Mouse (Mus musculus) bone marrow macrophage, adult 2 months (primary cell): ENCODE data around the gene Slamf7.

Experiments
- CTCF ChIP-seq: IDR thresholded peaks from 2 replicates; pipeline ENCODE4 v1.5.1; 2012; ENCODE audit warnings: low read depth, mild to moderate bottlenecking, low read length, moderate library complexity
- POLR2A ChIP-seq: IDR thresholded peaks from 2 replicates; pipeline ENCODE4 v1.6.1; 2012; ENCODE audit warnings: mild to moderate bottlenecking, low read depth, low read length, borderline replicate concordance

DNA sequence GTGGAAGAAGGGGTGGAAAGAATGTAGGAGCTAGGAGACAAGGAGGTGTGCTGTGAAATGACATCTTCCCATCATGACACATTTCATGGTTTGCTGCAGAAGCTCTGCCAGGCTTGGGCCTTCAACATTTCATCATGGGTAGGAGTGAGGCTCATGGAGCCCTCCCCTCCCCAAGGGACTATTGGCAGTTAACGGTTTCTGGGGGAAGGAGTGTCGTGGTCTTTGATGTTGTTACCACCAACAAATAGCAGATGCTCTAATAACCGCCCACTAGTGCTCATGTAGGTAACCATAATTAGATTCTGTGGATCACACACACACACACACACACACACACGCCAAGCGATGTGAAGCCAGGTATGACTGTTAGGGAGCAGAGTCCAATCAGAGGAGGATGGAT lies at the start of gene Slamf7:
- no peak for TF ChIP-seq POLR2A
- no peak for TF ChIP-seq CTCF
